ENCODE assay signal across 14 mouse cellular contexts in the genomic region with DNA sequence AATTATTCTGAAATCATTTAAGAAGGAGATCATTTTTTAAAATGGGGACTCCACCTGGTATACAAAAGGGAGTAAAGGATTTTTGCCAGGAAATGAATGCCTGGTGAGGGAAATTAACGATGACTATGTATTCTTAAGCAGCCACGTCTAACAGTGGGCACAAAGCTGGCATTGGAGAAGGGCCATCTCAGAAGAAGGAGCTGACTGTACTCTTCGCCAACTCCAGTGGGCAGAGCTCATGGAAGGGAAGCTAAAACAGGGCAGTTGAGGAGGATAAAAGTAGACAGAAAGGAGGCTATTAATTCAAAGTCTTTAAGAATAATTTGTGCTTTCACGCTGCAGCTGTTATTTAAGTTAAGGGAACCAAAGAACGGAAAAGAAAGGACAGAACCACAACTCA.
DNase-seq lines count a peak whose midpoint lies in the region; ATAC-seq and TF ChIP-seq lines count a peak whose summit lies in the region.
"Had no signal": no experiment of that assay in that cellular context is flagged by ENCODE, and none has a peak within 500 bp of the region (broad histone marks: within the 10 kb centered on the region; RNA-seq: fewer than 3 reads in every experiment).

No protein-coding gene starts in this region.

- no peaks in the 10 kb centered on the region for H3K36me3 ChIP-seq in hindbrain, postnatal 0 days (ENCODE audit: insufficient read depth, low read length)
- no peaks in the 10 kb centered on the region for H3K36me3 ChIP-seq in hindbrain, embryonic 12.5 days
- H3K36me3 ChIP-seq: heart, embryonic 13.5 days; kidney, embryonic 15.5 days; limb, embryonic 10.5 days; midbrain, embryonic 15.5 days had no signal

- no peaks in the 10 kb centered on the region for H3K27me3 ChIP-seq in hindbrain, postnatal 0 days (ENCODE audit: insufficient read depth, low read length)
- no peaks in the 10 kb centered on the region for H3K27me3 ChIP-seq in hindbrain, embryonic 12.5 days
- H3K27me3 ChIP-seq: heart, embryonic 13.5 days; kidney, embryonic 15.5 days; midbrain, embryonic 15.5 days had no signal

- TF ChIP-seq CTCF in hindbrain, postnatal 0 days (IDR thresholded peaks at IDR 0.05; ENCODE audit: low read depth), result no peak

- H3K9me3 ChIP-seq in hindbrain, postnatal 0 days (ENCODE audit: low read length), result no peaks in the 10 kb centered on the region
- no peaks in the 10 kb centered on the region for H3K9me3 ChIP-seq in hindbrain, embryonic 12.5 days (replicated peaks)
- H3K9me3 ChIP-seq: heart, embryonic 13.5 days; kidney, embryonic 15.5 days; limb, embryonic 10.5 days; midbrain, embryonic 15.5 days had no signal

- peak overlapping the region; percentile 43; the same call in 1 of the 2 replicates for H3K27ac ChIP-seq in hindbrain, postnatal 0 days
- H3K27ac ChIP-seq in hindbrain, embryonic 12.5 days, result no peak overlapping the region
- H3K27ac ChIP-seq: heart, embryonic 13.5 days; kidney, embryonic 15.5 days; limb, embryonic 10.5 days; liver, embryonic 14.5 days; midbrain, embryonic 15.5 days had no signal

- H3K4me3 ChIP-seq in hindbrain, postnatal 0 days (ENCODE audit: low read length), result no peak overlapping the region
- no peak overlapping the region for H3K4me3 ChIP-seq in hindbrain, embryonic 12.5 days
- H3K4me3 ChIP-seq: heart, embryonic 13.5 days; kidney, embryonic 15.5 days; limb, embryonic 10.5 days; midbrain, embryonic 15.5 days had no signal

- no peaks in the 10 kb centered on the region for H3K4me1 ChIP-seq in hindbrain, postnatal 0 days (ENCODE audit: insufficient read depth, low read length)
- H3K4me1 ChIP-seq in hindbrain, embryonic 12.5 days, result no peaks in the 10 kb centered on the region
- H3K4me1 ChIP-seq: heart, embryonic 13.5 days; kidney, embryonic 15.5 days; limb, embryonic 10.5 days; midbrain, embryonic 15.5 days had no signal

- H3K4me2 ChIP-seq in hindbrain, postnatal 0 days (ENCODE audit: low read depth, low read length), result no peak overlapping the region
- H3K4me2 ChIP-seq in hindbrain, embryonic 12.5 days (replicated peaks), result no peak overlapping the region
- H3K4me2 ChIP-seq: heart, embryonic 13.5 days; kidney, embryonic 15.5 days; midbrain, embryonic 15.5 days had no signal

- 61% methylated on average over 5 of the region's 5 CpGs for WGBS in hindbrain, postnatal 0 days
- 82% methylated on average over 5 of the region's 5 CpGs for WGBS in hindbrain, embryonic 12.5 days

- no peak overlapping the region for H3K9ac ChIP-seq in hindbrain, postnatal 0 days (replicated peaks; ENCODE audit: low read length)
- no peak overlapping the region for H3K9ac ChIP-seq in hindbrain, embryonic 12.5 days
- H3K9ac ChIP-seq: heart, embryonic 13.5 days; kidney, embryonic 15.5 days; liver, embryonic 14.5 days; midbrain, embryonic 15.5 days had no signal

- 0 out of 2 replicates have a peak, but pooled peaks have one; percentile 49 for ATAC-seq in hindbrain, postnatal 0 days
- ATAC-seq in hindbrain, embryonic 12.5 days (ENCODE audit: low FRiP score), result no peak
- ATAC-seq: midbrain, embryonic 15.5 days had no signal

- peak; percentile 39 for DNase-seq in hindbrain, postnatal 0 days (ENCODE audit: low spot score)
- DNase-seq in frontal cortex, postnatal 10 days (ENCODE audit: low spot score in 2 of 2), result peak; percentile 6 to 11
- peak; percentile 6 for DNase-seq in layer of hippocampus, postnatal 36 days
- DNase-seq in right cerebral cortex, postnatal 25 days, result peak; percentile 3
- no peak for DNase-seq in neural tube, embryonic 10.5 days (ENCODE audit: extremely low spot score, low spot score)
- DNase-seq in spleen, postnatal 36 days (ENCODE audit: low spot score in 2 of 2), result no peak
- DNase-seq: gastrocnemius, postnatal 25 days; thymus, postnatal 4 days had no signal

Comparison
In these comparisons a context has a peak if more than half of its experiments do, and no peak if none do; other contexts are left out.
1. DNase-seq: peak in hindbrain, postnatal 0 days (single experiment), frontal cortex, postnatal 10 days (2 of 2), layer of hippocampus, postnatal 36 days (2 of 2) and right cerebral cortex, postnatal 25 days (single experiment); none in neural tube, embryonic 10.5 days (single experiment) and spleen, postnatal 36 days (0 of 2).